Comparison of ENCODE assay signal across 9 mouse cellular contexts in genomic region chr2:124747627-124748026, GRCm38 (mm10).
DNase-seq lines count a peak whose midpoint lies in the region; ATAC-seq and TF ChIP-seq lines count a peak whose summit lies in the region.
"Had no signal": no experiment of that assay in that cellular context is flagged by ENCODE, and none has a peak within 500 bp of the region (broad histone marks: within the 10 kb centered on the region; RNA-seq: fewer than 3 reads in every experiment).

No protein-coding gene starts in this region.

- H3K4me2 ChIP-seq in hindbrain, embryonic 14.5 days (replicated peaks): no peak overlapping the region
- no peak overlapping the region for H3K4me2 ChIP-seq in forebrain, postnatal 0 days (ENCODE audit: low read depth)
- H3K4me2 ChIP-seq in heart, postnatal 0 days (ENCODE audit: low read depth, low read length): no peak overlapping the region
- no peak overlapping the region for H3K4me2 ChIP-seq in lung, postnatal 0 days (replicated peaks; ENCODE audit: low read depth, low read length)
- H3K4me2 ChIP-seq in liver, embryonic 12.5 days: no peak overlapping the region
- H3K4me2 ChIP-seq: stomach, embryonic 15.5 days had no signal

- no peaks in the 10 kb centered on the region for H3K4me1 ChIP-seq in hindbrain, embryonic 14.5 days (replicated peaks; ENCODE audit: control insufficient read depth, insufficient read depth, low read length)
- H3K4me1 ChIP-seq in hindbrain, embryonic 10.5 days (replicated peaks): peaks cover 3% of the 10 kb centered on the region; the same call in 1 of the 2 replicates
- peaks cover 7% of the 10 kb centered on the region for H3K4me1 ChIP-seq in forebrain, postnatal 0 days (ENCODE audit: insufficient read depth)
- peaks cover 13% of the 10 kb centered on the region; the same call in 1 of the 2 replicates for H3K4me1 ChIP-seq in heart, postnatal 0 days (ENCODE audit: control insufficient read depth, insufficient read depth)
- no peaks in the 10 kb centered on the region for H3K4me1 ChIP-seq in lung, postnatal 0 days (ENCODE audit: insufficient read depth, low read depth, low read length)
- H3K4me1 ChIP-seq in liver, embryonic 12.5 days: no peaks in the 10 kb centered on the region
- H3K4me1 ChIP-seq: stomach, embryonic 15.5 days had no signal

- H3K9me3 ChIP-seq in hindbrain, embryonic 14.5 days (ENCODE audit: control insufficient read depth, low read length): no peaks in the 10 kb centered on the region
- H3K9me3 ChIP-seq in hindbrain, embryonic 10.5 days: no peaks in the 10 kb centered on the region
- H3K9me3 ChIP-seq in forebrain, postnatal 0 days (ENCODE audit: low read length): no peaks in the 10 kb centered on the region
- H3K9me3 ChIP-seq in heart, postnatal 0 days (replicated peaks; ENCODE audit: control insufficient read depth, low read length): no peaks in the 10 kb centered on the region
- H3K9me3 ChIP-seq in lung, postnatal 0 days (ENCODE audit: low read length): no peaks in the 10 kb centered on the region
- H3K9me3 ChIP-seq in liver, embryonic 12.5 days (replicated peaks): no peaks in the 10 kb centered on the region
- H3K9me3 ChIP-seq: stomach, embryonic 15.5 days had no signal

- no peak for TF ChIP-seq CTCF in forebrain, postnatal 0 days (IDR thresholded peaks at IDR 0.05; ENCODE audit: low read depth)
- TF ChIP-seq CTCF in heart, postnatal 0 days (IDR thresholded peaks at IDR 0.05; ENCODE audit: low read depth): no peak
- TF ChIP-seq CTCF in lung, postnatal 0 days (IDR thresholded peaks at IDR 0.05): no peak

- ATAC-seq in hindbrain, embryonic 14.5 days (ENCODE audit: low FRiP score): peak; percentile 73; the same call in 1 of the 2 replicates
- peak; percentile 71 for ATAC-seq in forebrain, postnatal 0 days
- ATAC-seq in heart, postnatal 0 days (ENCODE audit: insufficient read depth, low read depth): peak; percentile 96
- peak; percentile 52; the same call in 1 of the 2 replicates for ATAC-seq in lung, postnatal 0 days
- no peak for ATAC-seq in liver, embryonic 12.5 days

- no peak for DNase-seq in hindbrain, embryonic 14.5 days (ENCODE audit: low spot score)
- no peak for DNase-seq in hindbrain, embryonic 10.5 days (ENCODE audit: low spot score)
- peak; percentile 41 for DNase-seq in forebrain, postnatal 0 days
- DNase-seq in heart, postnatal 0 days (ENCODE audit: low spot score): peak; percentile 83
- DNase-seq in lung, postnatal 0 days (ENCODE audit: low spot score): no peak
- DNase-seq in adrenal gland, adult 18-20 months (ENCODE audit: low spot score in 2 of 2): no peak
- no peak for DNase-seq in kidney, postnatal 25 days

- no peaks in the 10 kb centered on the region for H3K36me3 ChIP-seq in hindbrain, embryonic 14.5 days (replicated peaks; ENCODE audit: control insufficient read depth, insufficient read depth)
- H3K36me3 ChIP-seq in hindbrain, embryonic 10.5 days: no peaks in the 10 kb centered on the region
- no peaks in the 10 kb centered on the region for H3K36me3 ChIP-seq in forebrain, postnatal 0 days (ENCODE audit: insufficient read depth)
- H3K36me3 ChIP-seq in heart, postnatal 0 days (replicated peaks; ENCODE audit: control insufficient read depth, insufficient read depth, low read length): no peaks in the 10 kb centered on the region
- H3K36me3 ChIP-seq in lung, postnatal 0 days (ENCODE audit: insufficient read depth, low read length): no peaks in the 10 kb centered on the region
- no peaks in the 10 kb centered on the region for H3K36me3 ChIP-seq in liver, embryonic 12.5 days
- H3K36me3 ChIP-seq: stomach, embryonic 15.5 days had no signal

- H3K4me3 ChIP-seq in hindbrain, embryonic 14.5 days (replicated peaks; ENCODE audit: low read length): no peak overlapping the region
- H3K4me3 ChIP-seq in hindbrain, embryonic 10.5 days: no peak overlapping the region
- no peak overlapping the region for H3K4me3 ChIP-seq in forebrain, postnatal 0 days (ENCODE audit: low read depth, low read length)
- no peak overlapping the region for H3K4me3 ChIP-seq in heart, postnatal 0 days (ENCODE audit: low read depth, low read length)
- H3K4me3 ChIP-seq in lung, postnatal 0 days (ENCODE audit: low read depth, low read length): no peak overlapping the region
- H3K4me3 ChIP-seq in liver, embryonic 12.5 days: no peak overlapping the region
- H3K4me3 ChIP-seq: stomach, embryonic 15.5 days had no signal

- peak; percentile 47; the same call in 1 of the 2 replicates for TF ChIP-seq EP300 in heart, postnatal 0 days (IDR thresholded peaks at IDR 0.05; ENCODE audit: low read depth)
- TF ChIP-seq EP300 in lung, postnatal 0 days (IDR thresholded peaks at IDR 0.05): no peak

- 65% methylated on average over 4 of the region's 4 CpGs for WGBS in hindbrain, embryonic 14.5 days
- 89% methylated on average over 4 of the region's 4 CpGs for WGBS in hindbrain, embryonic 10.5 days
- WGBS in forebrain, postnatal 0 days: 29% methylated on average over 4 of the region's 4 CpGs
- 27% methylated on average over 4 of the region's 4 CpGs for WGBS in heart, postnatal 0 days
- WGBS in lung, postnatal 0 days: 56% methylated on average over 4 of the region's 4 CpGs
- WGBS in liver, embryonic 12.5 days (ENCODE audit: insufficient replicate concordance): 63% methylated on average over 4 of the region's 4 CpGs

- H3K27ac ChIP-seq in hindbrain, embryonic 14.5 days: no peak overlapping the region
- no peak overlapping the region for H3K27ac ChIP-seq in hindbrain, embryonic 10.5 days
- H3K27ac ChIP-seq in forebrain, postnatal 0 days (ENCODE audit: low read depth, low read length): no peak overlapping the region
- peak overlapping the region; percentile 64 for H3K27ac ChIP-seq in heart, postnatal 0 days (ENCODE audit: low read depth)
- no peak overlapping the region for H3K27ac ChIP-seq in lung, postnatal 0 days (ENCODE audit: low read length)
- no peak overlapping the region for H3K27ac ChIP-seq in liver, embryonic 12.5 days
- H3K27ac ChIP-seq: stomach, embryonic 15.5 days had no signal

- H3K27me3 ChIP-seq in hindbrain, embryonic 14.5 days (ENCODE audit: control insufficient read depth, insufficient read depth, low read length): no peaks in the 10 kb centered on the region
- no peaks in the 10 kb centered on the region for H3K27me3 ChIP-seq in hindbrain, embryonic 10.5 days (ENCODE audit: insufficient read depth, poor library complexity, severe bottlenecking)
- no peaks in the 10 kb centered on the region for H3K27me3 ChIP-seq in forebrain, postnatal 0 days (ENCODE audit: insufficient read depth, low read length)
- H3K27me3 ChIP-seq in heart, postnatal 0 days (ENCODE audit: control insufficient read depth, insufficient read depth, low read length): no peaks in the 10 kb centered on the region
- no peaks in the 10 kb centered on the region for H3K27me3 ChIP-seq in lung, postnatal 0 days (replicated peaks; ENCODE audit: insufficient read depth, low read length)
- no peaks in the 10 kb centered on the region for H3K27me3 ChIP-seq in liver, embryonic 12.5 days (replicated peaks)
- H3K27me3 ChIP-seq: stomach, embryonic 15.5 days had no signal

- H3K9ac ChIP-seq in hindbrain, embryonic 14.5 days: no peak overlapping the region
- no peak overlapping the region for H3K9ac ChIP-seq in forebrain, postnatal 0 days
- no peak overlapping the region for H3K9ac ChIP-seq in heart, postnatal 0 days (replicated peaks; ENCODE audit: low read depth, low read length)
- no peak overlapping the region for H3K9ac ChIP-seq in lung, postnatal 0 days (replicated peaks; ENCODE audit: low read depth)
- no peak overlapping the region for H3K9ac ChIP-seq in liver, embryonic 12.5 days
- H3K9ac ChIP-seq: stomach, embryonic 15.5 days had no signal

Comparison
In these comparisons a context has a peak if more than half of its experiments do, and no peak if none do; other contexts are left out.
1. DNase-seq: peak in forebrain, postnatal 0 days (single experiment) and heart, postnatal 0 days (single experiment); none in hindbrain, embryonic 14.5 days (single experiment), hindbrain, embryonic 10.5 days (single experiment), lung, postnatal 0 days (single experiment), adrenal gland, adult 18-20 months (0 of 2) and kidney, postnatal 25 days (0 of 2).